Mouse (Mus musculus) layer of hippocampus, postnatal 10 days (tissue): Measurements from ENCODE around the gene Dpm1. TPM values are rescaled to one million over a fixed set of nuclear protein-coding genes. Genes with fewer than 3 reads are reported as not detected.

Experiments
- DNase-seq, 2 experiments: peaks; one replicate each; pipeline ENCODE4 v3.0.0; 2021; ENCODE audit warnings: low spot score in 2 of 2
- long read RNA-seq: library from polyadenylated mRNA; stranded (forward); transcript quantifications from one replicate; pipeline ENCODE4 v2.0.0, GENCODE M21; 2023
- total RNA-seq, 2 experiments: library from RNA; stranded (reverse); gene quantifications; 2 replicates each; pipeline ENCODE4 v1.2.3; 2021

Dpm1 gene
- 10 to 100 TPM; 46.0 to 57.8 TPM for total RNA-seq
- long read RNA-seq, transcript Dpm1-204 (7 exons, 630 nt), result minor isoform, 6 of 45 reads
- long read RNA-seq, transcript Dpm1-209 (9 exons, 2,293 nt), result major isoform, 29 of 45 reads
- long read RNA-seq, partial matches to known transcripts, result 4 of 45 reads
- long read RNA-seq, other reads (novel, unspliced or antisense), result 4 of 45 reads

DNA sequence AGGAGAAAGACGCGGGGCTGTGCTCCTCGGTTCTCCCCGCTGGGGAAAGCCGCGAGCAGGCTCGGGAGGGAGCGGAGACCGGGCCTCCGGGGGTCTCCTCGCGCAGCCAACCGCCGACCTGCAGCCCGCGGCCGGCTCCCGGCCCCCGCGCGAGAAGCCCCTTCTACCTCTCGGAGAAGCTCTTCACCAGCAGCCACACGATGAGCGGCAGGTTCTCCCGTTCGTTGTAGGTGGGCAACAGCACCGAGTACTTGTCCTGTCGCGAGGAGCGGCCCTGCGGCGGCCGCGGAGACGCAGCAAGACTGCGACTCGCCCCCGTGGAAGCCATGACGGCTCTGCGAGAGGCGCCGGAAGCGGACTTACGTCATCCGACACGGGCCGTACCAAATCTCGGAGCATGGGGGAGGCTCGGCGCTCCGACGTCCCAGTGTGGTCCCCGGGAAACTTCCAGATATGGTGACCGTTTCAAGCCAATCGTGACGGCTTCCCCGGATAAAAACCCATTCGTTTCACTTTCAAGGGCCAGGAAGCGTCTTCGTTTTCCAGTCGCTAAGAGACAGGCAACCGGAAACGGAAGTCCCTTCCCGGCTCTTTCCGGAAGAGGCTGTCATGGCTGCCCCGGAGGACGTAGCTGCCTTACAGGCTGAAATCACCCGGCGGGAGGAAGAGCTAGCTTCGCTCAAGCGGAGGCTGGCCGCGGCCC is at the start of gene Dpm1, which contains the start of the genes Gm20716 and Mocs3:
Gene Dpm1 (minus strand): TSS at position 566 of the 703 bp plus-strand sequence.
Gene Gm20716 (minus strand): TSS at position 339 of the 703 bp plus-strand sequence.
Gene Mocs3 (plus strand): TSS at position 597 of the 703 bp plus-strand sequence.
- DNase-seq, result peak; percentile 88 to 90

- DNase-seq, result peak; percentile 85
These were observed 44.1 kb upstream of the Dpm1 start for GRCm38 (mm10) chr2:168274374-168274935.

GRCm38 (mm10) chr2:168273387-168273786 is 43.0 kb upstream of the Dpm1 start:
- DNase-seq, result no peak

GRCm38 (mm10) chr2:168268033-168268432 is 37.6 kb upstream of the Dpm1 start:
- DNase-seq, result no peak

DNA sequence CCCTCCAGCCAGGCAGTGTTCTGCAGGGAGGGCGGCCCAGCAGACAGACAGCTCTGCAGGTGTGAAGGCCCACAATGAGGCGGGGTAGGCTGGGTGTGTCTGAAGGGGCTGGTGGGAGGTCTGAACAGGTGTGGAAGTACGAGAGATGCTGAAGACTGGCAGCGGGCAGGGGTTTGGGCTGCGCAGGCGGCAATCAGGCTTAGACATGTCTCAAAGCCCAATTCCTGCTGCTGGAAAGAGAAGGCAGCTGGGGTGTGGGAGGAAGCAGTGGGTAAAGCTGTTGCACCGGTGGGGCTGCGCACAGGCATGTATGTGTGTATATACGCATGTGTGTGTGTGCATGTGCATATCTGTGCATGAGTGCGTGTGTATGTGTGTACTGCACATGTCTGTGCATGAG is 30.5 kb upstream of the Dpm1 start:
- DNase-seq, result peak in 1 of 2 experiments; percentile 55

- DNase-seq, result no peak
These were observed 29.7 kb upstream of the Dpm1 start for GRCm38 (mm10) chr2:168260124-168260523.

GRCm38 (mm10) chr2:168259046-168259445 is 28.7 kb upstream of the Dpm1 start:
- no peak for DNase-seq

DNA sequence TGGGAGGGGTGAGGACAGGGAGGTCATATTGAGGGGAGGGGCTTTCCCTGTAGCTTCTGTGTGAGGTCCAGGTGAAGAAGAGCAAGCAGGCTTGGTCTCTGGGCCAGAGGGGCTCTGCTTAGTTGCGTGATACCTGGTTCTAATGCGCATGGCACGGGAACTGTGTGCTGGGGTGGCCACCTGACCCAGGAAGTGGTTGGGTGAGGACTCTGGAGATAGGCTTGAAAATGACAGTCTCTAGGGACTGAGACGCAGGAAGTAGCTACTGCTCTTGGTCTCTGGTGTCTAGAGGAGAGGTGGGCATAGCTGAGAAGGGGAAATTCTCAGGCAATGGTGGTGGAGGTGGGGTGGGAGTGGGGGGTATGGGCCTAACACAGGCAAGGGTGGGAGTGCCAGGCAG is 26.8 kb upstream of the Dpm1 start:
- no peak for DNase-seq

- no peak for DNase-seq
These were observed 26.1 kb upstream of the Dpm1 start for GRCm38 (mm10) chr2:168256506-168256905.

GRCm38 (mm10) chr2:168253822-168254221 is 23.4 kb upstream of the Dpm1 start:
- DNase-seq, result peak in 1 of 2 experiments; percentile 42

DNA sequence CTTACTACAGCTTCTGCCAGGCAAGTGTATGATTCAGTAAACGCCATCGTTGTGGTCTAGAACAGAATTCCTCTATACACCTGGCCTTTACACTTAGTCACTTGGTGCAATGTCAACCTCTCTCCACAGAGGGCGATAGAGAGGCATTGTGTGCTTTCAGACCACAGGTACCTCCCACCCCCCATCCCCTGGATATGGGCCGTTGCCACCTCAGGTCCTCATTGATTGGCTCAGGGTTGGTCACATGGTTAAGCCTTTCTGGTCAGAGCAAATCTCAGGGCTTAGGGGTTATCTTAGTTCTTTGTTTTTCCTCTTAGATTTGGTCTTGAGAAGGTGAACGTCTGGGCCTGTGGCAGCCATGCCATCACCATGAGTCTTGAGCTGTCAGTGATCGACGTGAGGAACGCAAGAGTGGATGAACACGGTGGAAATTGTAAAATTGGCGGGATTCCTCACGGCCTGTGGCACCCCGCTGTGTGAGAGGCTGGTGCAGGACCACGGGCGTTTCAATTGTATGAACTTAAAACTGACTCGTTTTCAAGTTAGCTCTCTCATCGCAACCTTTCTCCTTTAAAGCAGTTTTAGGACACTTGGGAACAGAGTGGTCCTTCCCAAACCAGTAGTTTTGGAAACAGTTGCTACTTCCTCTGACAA is 22.4 kb upstream of the Dpm1 start:
- DNase-seq, result peak in 1 of 2 experiments; percentile 49

DNA sequence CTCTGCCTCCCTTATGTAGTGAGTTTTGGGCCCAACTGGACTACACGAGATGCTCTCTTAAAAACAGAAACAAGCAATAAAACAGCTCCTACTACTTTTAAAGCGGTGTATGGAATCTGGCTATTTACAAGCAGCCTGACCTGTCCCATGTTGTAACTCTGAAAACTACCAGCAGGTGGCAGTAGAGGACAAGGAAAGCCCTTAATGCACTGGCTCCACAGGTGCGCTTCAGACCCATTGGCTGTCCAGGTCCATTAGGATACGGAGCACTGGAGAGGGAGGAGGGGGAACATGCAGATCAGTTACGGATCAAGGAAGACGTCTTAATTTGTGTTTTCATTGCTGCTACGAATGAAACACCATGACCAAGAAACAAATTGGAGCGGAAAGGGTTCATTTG is 19.9 kb upstream of the Dpm1 start:
- peak; percentile 91 to 93 for DNase-seq

DNA sequence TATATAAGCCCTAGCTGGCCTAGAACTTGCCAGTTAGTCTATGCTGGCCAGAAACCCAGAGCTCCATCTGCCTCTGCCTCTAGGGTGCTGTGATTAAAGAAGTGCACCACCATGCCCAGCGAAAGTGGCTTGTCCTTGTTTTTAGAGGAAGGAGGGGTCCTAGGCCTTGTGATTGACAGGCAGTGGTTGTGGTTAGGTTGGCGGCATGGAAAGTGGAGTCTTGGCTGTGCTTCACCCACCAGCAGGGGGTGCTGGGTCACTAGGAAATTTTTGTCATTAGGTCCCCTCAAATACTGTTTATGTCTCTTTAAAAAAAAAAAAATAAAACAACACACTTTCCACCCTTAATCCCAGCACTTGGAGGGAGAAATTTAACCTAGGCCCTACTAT is 18.5 kb upstream of the Dpm1 start:
- DNase-seq, result peak; percentile 57 to 71

DNA sequence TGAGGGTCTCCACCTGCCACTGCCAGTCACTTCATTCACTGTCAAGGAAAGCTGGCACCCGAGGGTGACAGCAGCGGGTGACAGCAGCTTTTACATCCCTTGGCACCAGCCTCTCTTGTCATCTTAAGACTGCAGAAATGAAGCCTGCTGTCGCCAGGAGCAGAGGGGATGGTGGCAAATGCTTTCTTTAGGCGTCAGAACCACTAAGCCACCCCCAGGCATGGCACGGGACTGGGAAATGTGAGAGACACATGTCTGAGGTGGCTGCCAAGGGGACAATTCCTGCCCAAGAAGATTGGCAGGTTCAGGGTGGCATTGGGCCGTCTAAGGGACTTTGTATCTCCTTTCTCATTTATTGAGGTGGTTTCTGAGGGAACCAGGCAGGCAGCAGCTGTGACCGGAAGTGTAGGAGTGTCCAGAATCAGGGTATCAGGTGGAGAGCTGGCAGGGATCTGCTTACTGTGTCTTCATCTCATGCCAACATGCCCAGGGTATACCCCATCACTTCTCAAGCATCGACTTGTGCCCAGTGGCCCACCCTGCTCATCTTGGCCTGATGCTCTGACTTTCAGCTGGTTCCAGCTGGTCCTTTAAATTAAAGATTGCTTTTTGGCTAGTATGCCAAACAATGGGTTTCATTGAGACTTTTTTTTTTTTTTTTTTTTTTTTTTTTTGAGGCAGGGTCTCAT is 17.9 kb upstream of the Dpm1 start:
- DNase-seq, result no peak

DNA sequence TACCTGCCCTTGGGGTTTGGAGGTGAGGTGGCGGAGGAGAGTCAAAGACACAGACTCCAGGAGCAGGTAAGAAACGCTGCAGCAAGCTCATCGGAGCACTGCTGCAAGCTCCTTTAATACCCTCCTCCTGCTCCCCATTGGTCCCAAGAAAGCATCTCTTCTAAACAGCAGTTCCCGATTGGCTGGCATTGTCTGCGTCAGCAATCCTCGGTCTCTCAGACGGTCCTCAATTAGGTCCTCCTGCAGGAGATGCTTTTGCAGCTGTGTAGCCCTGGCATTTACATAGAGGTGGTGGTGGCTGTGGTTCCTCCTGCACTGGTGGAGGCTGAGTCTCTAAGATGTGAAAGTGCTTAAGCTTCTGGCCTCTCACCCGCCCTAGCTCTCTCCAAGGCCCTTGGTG is 15.2 kb upstream of the Dpm1 start:
- no peak for DNase-seq

GRCm38 (mm10) chr2:168243278-168243677 is 12.9 kb upstream of the Dpm1 start:
- no peak for DNase-seq

- DNase-seq, result no peak
These were observed 12.4 kb upstream of the Dpm1 start for GRCm38 (mm10) chr2:168242841-168243240.

DNA sequence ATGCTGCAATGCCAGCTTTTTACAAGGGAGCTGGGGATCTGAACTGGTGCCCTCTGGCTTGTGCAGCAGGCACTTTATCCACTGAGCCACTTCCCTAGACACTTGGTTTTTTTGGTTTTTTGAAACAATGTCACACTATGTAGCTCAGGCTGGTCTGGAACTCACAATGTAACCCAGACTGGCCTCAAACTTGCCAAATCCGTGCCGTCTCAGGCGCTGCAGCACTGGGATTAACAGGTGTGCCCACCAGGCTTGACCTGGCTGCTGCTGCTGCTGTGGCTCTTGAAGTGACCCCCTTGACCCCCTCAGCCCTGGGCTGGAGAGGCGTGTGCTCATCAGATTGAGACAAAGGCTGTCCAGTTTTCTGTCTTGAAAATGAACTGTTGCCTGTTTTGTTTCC is 7.9 kb upstream of the Dpm1 start:
- DNase-seq, result no peak

GRCm38 (mm10) chr2:168233286-168233685 is 2.9 kb upstream of the Dpm1 start:
- DNase-seq, result no peak

DNA sequence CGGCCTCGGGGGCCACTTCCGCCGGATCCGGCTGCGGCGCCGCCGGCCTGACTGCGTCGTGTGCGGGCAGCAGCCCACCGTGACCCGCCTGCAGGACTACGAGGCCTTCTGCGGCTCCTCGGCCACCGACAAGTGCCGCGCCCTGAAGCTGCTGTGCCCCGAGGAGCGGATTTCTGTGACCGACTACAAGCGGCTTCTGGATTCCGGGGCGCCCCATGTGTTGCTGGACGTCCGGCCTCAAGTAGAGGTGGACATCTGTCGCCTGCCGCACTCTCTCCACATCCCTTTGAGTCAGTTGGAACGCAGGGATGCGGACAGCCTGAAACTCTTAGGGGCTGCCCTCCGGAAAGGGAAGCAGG is 1.1 kb upstream of the Dpm1 start:
- DNase-seq, result no peak

DNA sequence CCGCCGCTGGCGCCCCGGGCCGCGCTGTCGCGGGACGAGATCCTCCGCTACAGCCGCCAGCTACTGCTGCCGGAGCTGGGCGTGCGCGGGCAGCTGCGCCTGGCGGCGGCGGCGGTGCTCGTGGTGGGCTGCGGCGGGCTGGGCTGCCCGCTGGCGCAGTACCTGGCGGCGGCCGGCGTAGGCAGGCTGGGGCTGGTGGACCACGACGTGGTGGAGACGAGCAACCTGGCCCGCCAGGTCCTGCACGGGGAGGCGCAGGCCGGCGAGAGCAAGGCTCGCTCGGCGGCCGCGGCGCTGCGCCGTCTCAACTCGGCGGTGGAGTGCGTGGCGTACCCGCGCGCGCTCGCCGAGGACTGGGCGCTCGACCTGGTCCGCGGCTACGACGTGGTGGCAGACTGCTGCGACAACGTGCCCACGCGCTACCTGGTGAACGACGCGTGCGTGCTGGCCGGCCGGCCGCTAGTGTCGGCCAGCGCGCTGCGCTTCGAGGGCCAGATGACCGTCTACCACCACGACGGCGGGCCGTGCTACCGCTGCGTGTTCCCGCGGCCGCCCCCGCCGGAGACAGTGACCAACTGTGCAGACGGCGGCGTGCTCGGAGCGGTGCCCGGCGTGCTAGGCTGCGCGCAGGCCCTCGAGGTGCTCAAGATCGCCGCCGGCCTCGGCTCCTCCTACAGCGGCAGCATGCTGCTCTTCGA is 531 bp upstream of the Dpm1 start:
- peak in 1 of 2 experiments; percentile 34 for DNase-seq
